Mouse (Mus musculus) thymus, adult 2 months (tissue): ENCODE results near the gene Gpc6. TPM values are rescaled to one million over a fixed set of nuclear protein-coding genes. Genes with fewer than 3 reads are reported as not detected.

Experiments used
- DNase-seq: peaks from one replicate; pipeline ENCODE4 v3.0.0; 2021
- H3K27ac ChIP-seq: fragments of 200-500 bp; 2 replicates; pipeline ENCODE4 v1.5.1; 2012; ENCODE audit warnings: low read length, control low read depth; ENCODE audit not compliant: control insufficient read depth, insufficient read depth
- H3K27me3 ChIP-seq: fragments of 200-500 bp; 2 replicates; pipeline ENCODE4 v1.6.1; 2012; ENCODE audit warnings: mild to moderate bottlenecking, low read length, moderate library complexity, mixed read lengths; ENCODE audit not compliant: control insufficient read depth, insufficient read depth
- H3K36me3 ChIP-seq: fragments of 200-500 bp; 2 replicates; pipeline ENCODE4 v1.6.1; 2012; ENCODE audit warnings: mild to moderate bottlenecking, low read length, moderate library complexity; ENCODE audit not compliant: control insufficient read depth, insufficient read depth
- H3K4me1 ChIP-seq: fragments of 200-500 bp; replicated peaks from 2 replicates; pipeline ENCODE4 v1.6.1; 2012; ENCODE audit warnings: low read length; ENCODE audit not compliant: control insufficient read depth, insufficient read depth
- H3K4me3 ChIP-seq: fragments of 200-500 bp; 2 replicates; pipeline ENCODE4 v1.5.1; 2012; ENCODE audit warnings: mild to moderate bottlenecking, low read length, control low read depth, moderate library complexity; ENCODE audit not compliant: control insufficient read depth, insufficient read depth
- CTCF ChIP-seq: fragments of 200-500 bp; IDR thresholded peaks from 2 replicates; pipeline ENCODE4 v1.5.1; 2012; ENCODE audit warnings: mild to moderate bottlenecking, control low read depth, low read length, moderate library complexity, borderline replicate concordance; ENCODE audit not compliant: control insufficient read depth, poor library complexity, insufficient read depth; ENCODE audit errors: extremely low read depth
- POLR2A ChIP-seq: fragments of 200-500 bp; IDR thresholded peaks from 2 replicates; pipeline ENCODE4 v1.6.1; 2012; ENCODE audit warnings: mild to moderate bottlenecking, low read length, control low read depth, moderate library complexity; ENCODE audit not compliant: control insufficient read depth, poor library complexity, insufficient read depth; ENCODE audit errors: extremely low read depth
- WGBS: fragments of 180-500 bp; shearing (Covaris S2); methylation state at CpG from one replicate; pipeline ENCODE4 v1.1.7; 2018; 5-methylcytosine and 5-hydroxymethylcytosine counted together
- polyA plus RNA-seq: library from polyadenylated mRNA; depleted of rRNA; stranded (reverse); fragments of >200 nt; gene quantifications from 2 replicates; pipeline ENCODE4 v1.2.3, GENCODE M21; 2012

The Gpc6 gene
- polyA plus RNA-seq, 1 experiment, result 1.5 TPM

GRCm38 (mm10) chr14:117990203-117990602 lies 1065.1 kb downstream of the Gpc6 start:
- 46% methylated on average over 8 of the region's 8 CpGs for WGBS
- Histone ChIP-seq H3K27ac (no peak overlapping the region), H3K27me3 (no peaks in the 10 kb centered on the region), H3K4me3 (no peak overlapping the region), H3K36me3 (no peaks in the 10 kb centered on the region), H3K4me1 (no peaks in the 10 kb centered on the region)
- no peak for TF ChIP-seq POLR2A
- no peak for TF ChIP-seq CTCF
- no peak for DNase-seq

GRCm38 (mm10) chr14:117992600-117993256 lies 1067.6 kb downstream of the Gpc6 start:
- H3K27me3 ChIP-seq, result no peaks in the 10 kb centered on the region
- 77% methylated on average over 8 of the region's 8 CpGs for WGBS
- H3K36me3 ChIP-seq, result no peaks in the 10 kb centered on the region
- DNase-seq, result no peak
- TF ChIP-seq CTCF (no peak), POLR2A (no peak)
- no peak overlapping the region for H3K4me3 ChIP-seq
- H3K27ac ChIP-seq, result no peak overlapping the region
- H3K4me1 ChIP-seq, result no peaks in the 10 kb centered on the region

GRCm38 (mm10) chr14:117993845-117994244 lies 1068.7 kb downstream of the Gpc6 start:
- Histone ChIP-seq H3K4me3 (no peak overlapping the region), H3K27me3 (no peaks in the 10 kb centered on the region), H3K4me1 (no peaks in the 10 kb centered on the region), H3K27ac (no peak overlapping the region), H3K36me3 (no peaks in the 10 kb centered on the region)
- 89% methylated on average over 6 of the region's 6 CpGs for WGBS
- DNase-seq, result no peak
- TF ChIP-seq POLR2A (no peak), CTCF (no peak)

- DNase-seq, result no peak
- H3K4me3 ChIP-seq, result no peak overlapping the region
- 91% methylated on average over 10 of the region's 10 CpGs for WGBS
- H3K27ac ChIP-seq, result no peak overlapping the region
- no peaks in the 10 kb centered on the region for H3K27me3 ChIP-seq
- H3K4me1 ChIP-seq, result no peaks in the 10 kb centered on the region
- H3K36me3 ChIP-seq, result no peaks in the 10 kb centered on the region
- TF ChIP-seq CTCF, result no peak
- TF ChIP-seq POLR2A, result no peak
These were observed 1079.3 kb downstream of the Gpc6 start for GRCm38 (mm10) chr14:118004434-118004833.

- no peak overlapping the region for H3K27ac ChIP-seq
- 8% methylated on average over 5 of the region's 5 CpGs for whole genome bisulfite sequencing
- DNase-seq, result peak; percentile 1
These were observed 1080.6 kb downstream of the Gpc6 start for GRCm38 (mm10) chr14:118005697-118006096.

GRCm38 (mm10) chr14:118009541-118009940 lies 1084.4 kb downstream of the Gpc6 start:
- no peak for TF ChIP-seq CTCF
- TF ChIP-seq POLR2A, result no peak
- DNase-seq, result no peak
- 80% methylated on average over 9 of the region's 9 CpGs for WGBS

More at GRCm38 (mm10) chr14:118005697-118006096, 1080.6 kb downstream of the Gpc6 start:
- no peaks in the 10 kb centered on the region for H3K36me3 ChIP-seq
- H3K4me1 ChIP-seq, result no peaks in the 10 kb centered on the region
- no peak overlapping the region for H3K4me3 ChIP-seq
- no peaks in the 10 kb centered on the region for H3K27me3 ChIP-seq
- TF ChIP-seq CTCF (no peak), POLR2A (no peak)

More at GRCm38 (mm10) chr14:118009541-118009940, 1084.4 kb downstream of the Gpc6 start:
- Histone ChIP-seq H3K27ac (no peak overlapping the region), H3K27me3 (no peaks in the 10 kb centered on the region), H3K4me3 (no peak overlapping the region), H3K36me3 (no peaks in the 10 kb centered on the region), H3K4me1 (no peaks in the 10 kb centered on the region)
